Mouse (Mus musculus) cortical plate, adult 2 months (tissue): ENCODE data around the gene E130114P18Rik. TPM values are rescaled to one million over a fixed set of nuclear protein-coding genes. Genes with fewer than 3 reads are reported as not detected.

Source experiments
- H3K27ac ChIP-seq: fragments of 200-500 bp; 2 replicates; pipeline ENCODE4 v1.5.1; 2012; ENCODE audit warnings: low read length, control low read depth, inconsistent platforms; ENCODE audit not compliant: insufficient read depth
- H3K4me1 ChIP-seq: fragments of 200-500 bp; 2 replicates; pipeline ENCODE4 v1.6.1; 2011; ENCODE audit warnings: low read length; ENCODE audit not compliant: control insufficient read depth, insufficient read depth
- H3K4me3 ChIP-seq: fragments of 200-500 bp; 2 replicates; pipeline ENCODE4 v1.5.1; 2011; ENCODE audit warnings: mild to moderate bottlenecking, low read length, control low read depth; ENCODE audit not compliant: insufficient read depth
- CTCF ChIP-seq: fragments of 200-500 bp; IDR thresholded peaks from 2 replicates; pipeline ENCODE4 v1.5.1; 2011; ENCODE audit warnings: mild to moderate bottlenecking, control low read depth, low read length; ENCODE audit not compliant: insufficient read depth; ENCODE audit errors: extremely low read depth
- POLR2A ChIP-seq: fragments of 200-500 bp; IDR thresholded peaks from 2 replicates; pipeline ENCODE4 v1.6.1; 2011; ENCODE audit warnings: mild to moderate bottlenecking, low read length, control low read depth; ENCODE audit not compliant: insufficient read depth; ENCODE audit errors: extremely low read depth
- polyA plus RNA-seq: library from polyadenylated mRNA; depleted of rRNA; stranded (reverse); fragments of >200 nt; gene quantifications from 2 replicates; pipeline ENCODE4 v1.2.3, GENCODE M21; 2012

E130114P18Rik gene
- polyA plus RNA-seq, 1 experiment: 12.7 TPM

DNA sequence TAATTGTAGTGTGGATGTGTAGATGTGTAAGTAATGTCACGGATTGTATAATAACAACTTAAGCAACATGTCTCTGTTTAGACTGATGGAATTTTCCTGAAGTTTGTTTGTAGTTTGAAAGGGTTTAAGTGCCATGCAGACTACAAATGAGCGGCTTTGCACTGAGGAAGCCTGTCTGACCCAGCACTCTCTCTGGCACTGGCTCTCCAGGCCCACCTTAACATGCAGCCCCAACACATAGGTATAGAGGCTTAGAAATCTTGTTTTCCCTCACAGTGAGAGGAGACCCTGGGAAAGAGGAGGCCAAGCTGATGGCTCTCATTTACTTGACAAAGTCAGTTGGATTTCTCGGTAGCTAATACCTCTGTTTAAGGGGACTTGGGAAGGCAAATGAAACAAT lies 19.2 kb downstream of the E130114P18Rik start:
- TF ChIP-seq CTCF: no peak
- no peak for TF ChIP-seq POLR2A
- H3K4me3 ChIP-seq: peak overlapping the region; percentile 84; the same call in 1 of the 2 replicates
- peak overlapping the region; percentile 82 for H3K27ac ChIP-seq
- peaks cover 5% of the 10 kb centered on the region for H3K4me1 ChIP-seq

DNA sequence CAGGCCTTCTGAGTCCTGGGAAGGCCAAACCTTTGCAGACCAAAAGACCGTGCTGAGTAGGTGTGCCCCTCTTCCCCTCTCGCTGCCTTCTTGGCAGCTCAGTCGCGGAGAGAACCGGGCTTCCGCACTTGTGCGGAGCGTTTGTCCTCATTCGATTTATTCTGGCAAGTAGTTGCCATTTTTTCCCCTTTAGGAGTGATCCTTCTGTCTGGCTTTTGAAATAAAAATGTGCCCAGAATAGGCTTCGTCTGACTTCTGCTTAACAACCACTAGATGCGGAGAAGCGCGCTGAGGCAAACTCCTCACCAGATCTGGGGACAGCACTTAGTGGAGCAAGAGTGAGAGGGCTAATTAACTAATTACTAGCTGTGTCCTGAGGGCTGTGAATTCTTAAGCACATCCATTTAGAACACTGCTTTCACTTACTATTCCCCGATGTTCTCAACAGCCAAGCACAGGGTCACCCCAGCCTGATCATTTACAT lies 19.9 kb downstream of the E130114P18Rik start:
- TF ChIP-seq POLR2A (no peak), CTCF (no peak)
- H3K4me3 ChIP-seq: peak overlapping the region; percentile 84
- peaks cover 5% of the 10 kb centered on the region for H3K4me1 ChIP-seq
- H3K27ac ChIP-seq: peak overlapping the region; percentile 79

DNA sequence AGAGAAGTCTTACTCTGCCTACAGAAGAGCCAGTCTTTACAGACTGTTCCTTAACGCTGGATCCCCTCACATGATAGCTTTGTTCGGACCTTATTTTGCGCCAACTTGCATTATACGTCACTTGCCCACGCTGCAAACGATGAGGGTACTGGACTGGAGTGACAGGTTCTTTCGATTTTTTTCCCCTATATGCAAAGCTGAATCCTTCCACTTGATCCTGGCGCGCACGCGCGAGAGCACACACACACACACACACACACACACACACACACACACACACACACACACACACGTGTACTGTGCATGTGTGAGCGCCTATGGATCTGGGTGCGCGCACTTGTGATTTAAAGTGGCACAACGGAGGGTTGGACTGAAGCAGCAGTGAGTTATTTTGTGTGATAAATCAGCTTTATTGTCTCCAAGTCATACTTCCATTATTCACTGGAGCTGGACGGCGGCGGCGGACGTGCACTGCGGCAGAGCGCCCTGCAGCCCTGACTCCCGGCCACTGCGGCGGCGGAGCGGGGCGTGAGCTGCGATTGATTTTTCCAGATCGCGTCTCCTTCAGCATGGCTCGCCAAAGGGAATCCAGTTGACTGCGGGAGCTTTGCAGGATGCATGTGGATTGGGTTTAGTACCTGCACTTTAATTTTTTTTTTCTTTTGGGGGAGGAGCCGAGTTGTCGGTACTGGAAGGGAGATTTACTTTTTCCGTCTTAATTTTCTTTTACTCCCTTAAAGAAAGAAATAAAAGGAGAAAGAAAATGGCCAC lies 20.5 kb downstream of the E130114P18Rik start:
- TF ChIP-seq POLR2A (peak; percentile 45; the same call in 1 of the 2 replicates), CTCF (no peak)
- H3K27ac ChIP-seq: peak overlapping the region; percentile 79
- peak overlapping the region; percentile 84 for H3K4me3 ChIP-seq
- peaks cover 5% of the 10 kb centered on the region for H3K4me1 ChIP-seq

DNA sequence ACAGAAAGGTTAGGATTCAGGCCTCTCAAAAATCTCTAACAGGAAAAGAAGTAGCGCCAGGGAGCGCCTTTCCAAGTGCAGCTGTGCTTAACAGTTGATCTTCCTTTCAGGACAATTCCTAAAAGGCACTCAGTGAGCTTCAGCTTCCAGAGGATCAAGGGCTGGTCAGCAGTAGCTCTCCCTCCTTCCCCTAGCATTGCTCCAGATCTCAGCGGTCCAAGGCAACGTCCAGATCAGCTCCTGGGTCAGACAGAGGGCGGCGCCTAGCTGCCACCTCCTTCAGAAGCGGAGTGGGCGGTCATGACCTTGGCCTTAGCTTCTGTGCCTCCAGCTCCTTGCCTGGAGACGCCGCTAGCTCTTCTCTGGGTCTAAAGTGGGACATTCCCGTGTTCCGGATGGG lies 23.6 kb downstream of the E130114P18Rik start:
- Histone ChIP-seq H3K4me3 (no peak overlapping the region), H3K27ac (peak overlapping the region; percentile 41), H3K4me1 (peaks cover 5% of the 10 kb centered on the region)
- TF ChIP-seq POLR2A (no peak), CTCF (no peak)

DNA sequence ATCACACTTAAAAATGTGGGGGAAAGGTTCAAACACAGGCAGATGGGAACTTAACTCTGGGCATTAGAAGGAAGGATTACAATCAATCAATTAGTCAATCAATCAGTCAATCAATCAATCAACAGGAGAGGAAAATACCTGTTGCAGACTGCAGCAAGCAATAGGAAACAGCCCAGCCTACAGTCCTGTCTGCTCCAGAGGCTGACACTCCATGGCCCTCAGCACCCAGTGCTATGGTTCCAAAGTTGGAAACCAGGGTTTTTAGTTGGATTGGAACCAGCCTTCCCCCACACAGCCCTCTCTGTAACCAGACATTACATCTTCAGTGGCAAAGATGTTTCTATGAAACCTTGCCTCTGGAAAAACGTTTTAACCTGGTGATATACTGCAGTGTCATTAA lies 24.4 kb downstream of the E130114P18Rik start:
- H3K27ac ChIP-seq: no peak overlapping the region
- no peak overlapping the region for H3K4me3 ChIP-seq
- no peak for TF ChIP-seq POLR2A
- no peak for TF ChIP-seq CTCF
- peaks cover 3% of the 10 kb centered on the region; the same call in 1 of the 2 replicates for H3K4me1 ChIP-seq

DNA sequence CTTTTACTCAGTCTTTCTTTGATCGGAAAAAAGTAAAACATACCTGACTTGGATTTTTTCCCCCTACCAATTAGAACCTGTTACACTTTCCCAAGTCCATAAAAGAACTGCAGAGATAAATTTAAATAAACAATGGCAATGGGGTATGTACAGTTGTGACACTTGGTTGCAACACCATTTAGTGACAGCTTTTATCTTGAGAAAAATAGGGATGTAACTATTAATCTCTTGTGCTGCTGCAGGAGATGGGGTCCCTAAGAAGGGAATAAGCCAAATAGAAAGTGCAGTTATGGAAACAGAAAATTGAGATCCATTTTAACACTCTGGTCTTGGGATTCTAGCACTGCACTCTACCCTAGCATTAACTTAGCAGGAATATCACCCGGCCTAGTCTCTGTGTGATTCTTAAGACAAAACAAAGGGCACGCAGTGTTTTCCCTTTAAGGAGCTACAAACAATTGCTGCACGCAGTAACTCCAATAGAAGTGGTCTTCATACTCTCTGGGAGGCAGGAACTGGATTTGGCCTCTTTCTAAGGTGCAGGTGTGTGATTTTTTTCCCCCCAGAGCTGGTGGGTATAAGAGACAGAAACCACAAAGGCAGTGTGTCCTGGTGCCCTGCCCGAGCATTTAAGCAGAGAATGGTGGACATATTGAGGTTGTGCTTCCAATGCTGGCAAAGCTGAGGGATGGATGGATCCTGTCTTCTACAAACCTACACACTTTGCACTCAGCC lies 25.4 kb downstream of the E130114P18Rik start:
- TF ChIP-seq CTCF (no peak), POLR2A (no peak)
- Histone ChIP-seq H3K4me3 (peak overlapping the region; percentile 42), H3K4me1 (no peaks in the 10 kb centered on the region), H3K27ac (peak overlapping the region; percentile 57)

DNA sequence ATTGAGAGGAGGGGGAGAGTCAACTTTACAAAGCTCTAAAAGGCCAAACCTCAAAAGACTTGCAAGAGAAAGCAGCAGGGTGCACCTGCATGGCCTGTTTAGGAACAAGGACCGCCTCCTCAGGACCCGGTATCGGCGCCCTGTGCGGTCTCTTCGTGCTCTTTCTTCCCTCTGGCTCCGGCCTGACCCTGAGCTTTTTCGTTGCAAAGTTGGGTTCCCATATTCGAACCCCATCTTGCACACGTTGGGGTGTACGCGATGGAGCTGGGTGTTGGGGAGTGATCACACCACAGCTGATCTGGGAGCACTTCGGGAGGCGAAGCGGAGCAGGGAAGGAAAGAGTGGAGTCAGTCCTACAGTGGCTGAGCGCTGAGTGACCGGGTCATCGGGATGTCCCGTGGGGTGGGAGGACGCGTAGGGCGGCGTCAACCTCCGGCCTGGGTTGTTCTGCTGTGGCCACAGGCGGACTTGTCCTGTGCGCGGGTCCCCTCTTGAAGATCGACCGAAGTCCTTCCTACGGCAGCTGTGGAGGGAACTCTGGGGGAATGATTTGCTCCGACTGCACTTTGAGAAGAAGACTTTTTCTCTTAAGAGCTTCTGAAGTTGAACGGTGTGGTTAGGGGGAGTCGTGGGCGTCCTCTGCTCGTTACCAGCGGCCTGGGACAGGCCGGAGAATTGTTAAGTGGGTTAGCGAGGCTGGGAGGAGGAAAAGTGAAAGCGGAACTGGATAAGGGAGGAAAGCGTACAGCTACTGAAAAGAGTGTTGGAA lies 26.2 kb downstream of the E130114P18Rik start:
- Histone ChIP-seq H3K4me3 (peak overlapping the region; percentile 42), H3K27ac (peak overlapping the region; percentile 57), H3K4me1 (no peaks in the 10 kb centered on the region)
- no peak for TF ChIP-seq POLR2A
- TF ChIP-seq CTCF: no peak

DNA sequence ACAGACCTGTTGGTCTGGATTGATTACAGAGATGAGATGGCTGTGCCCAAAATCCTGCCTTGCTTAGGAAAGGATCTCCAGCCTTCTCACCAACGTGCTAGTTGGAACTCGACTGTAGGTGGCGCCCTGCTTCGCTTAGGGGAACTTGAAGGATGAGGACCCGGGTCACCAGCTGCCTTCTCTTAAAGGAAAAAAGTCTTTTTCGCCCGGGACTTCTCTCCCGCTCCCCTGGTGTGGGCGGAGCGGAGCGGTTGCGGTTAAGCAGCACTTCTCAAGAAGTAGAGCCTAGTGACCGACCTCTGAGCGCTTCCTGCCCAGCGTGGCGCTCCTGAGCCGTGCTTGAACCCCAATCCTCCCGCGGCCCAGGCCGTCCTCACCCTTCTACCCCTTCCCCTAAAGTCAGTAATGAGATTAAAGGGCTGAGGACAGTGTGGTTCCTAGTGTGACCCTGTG lies 26.8 kb downstream of the E130114P18Rik start:
- Histone ChIP-seq H3K27ac (peak overlapping the region; percentile 57), H3K4me3 (peak overlapping the region; percentile 42), H3K4me1 (no peaks in the 10 kb centered on the region)
- no peak for TF ChIP-seq POLR2A
- peak; percentile 80 for TF ChIP-seq CTCF

DNA sequence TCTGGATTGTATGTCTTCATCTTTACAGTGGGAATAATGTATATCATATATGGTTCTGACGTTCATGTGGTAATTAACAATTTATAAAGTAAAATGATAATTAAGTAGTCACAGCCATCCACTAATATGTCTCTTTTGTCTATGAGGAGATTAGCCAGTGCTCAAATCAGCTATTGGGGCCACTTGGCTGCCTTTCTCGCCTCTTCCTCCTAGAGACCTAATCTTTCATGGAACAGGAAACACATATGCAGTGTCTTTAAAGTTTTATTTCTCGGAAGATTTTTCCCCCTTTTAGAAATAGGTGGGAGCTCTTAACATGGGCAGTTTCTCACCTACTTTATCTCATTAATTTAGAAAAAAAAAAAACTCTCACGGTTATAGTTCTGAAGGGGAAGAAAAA lies 27.5 kb downstream of the E130114P18Rik start:
- H3K27ac ChIP-seq: no peak overlapping the region
- no peak for TF ChIP-seq CTCF
- no peak for TF ChIP-seq POLR2A
- H3K4me1 ChIP-seq: no peaks in the 10 kb centered on the region
- H3K4me3 ChIP-seq: no peak overlapping the region
